Mouse (Mus musculus): ENCODE data around the gene Igf2bp1.

Igf2bp1 gene

GRCm38 (mm10) chr11:96006852-96007515 lies 1.2 kb upstream of the Igf2bp1 start:
- peak; percentile 21 for DNase-seq

- peak; percentile 6 for DNase-seq
These were observed 669 bp upstream of the Igf2bp1 start for GRCm38 (mm10) chr11:96006367-96006851.

GRCm38 (mm10) chr11:96004793-96005402 lies 842 bp downstream of the Igf2bp1 start:
- DNase-seq, result peak; percentile 16

- DNase-seq, result no peak
These were observed 1.6 kb downstream of the Igf2bp1 start for GRCm38 (mm10) chr11:96003969-96004792.

- no peak for DNase-seq
These were observed 2.4 kb downstream of the Igf2bp1 start for GRCm38 (mm10) chr11:96003100-96003900.

GRCm38 (mm10) chr11:95994151-95994550 lies 11.6 kb downstream of the Igf2bp1 start:
- no peak for DNase-seq

GRCm38 (mm10) chr11:95990886-95991708 lies 14.6 kb downstream of the Igf2bp1 start:
- DNase-seq, result no peak

- DNase-seq, result no peak
These were observed 15.3 kb downstream of the Igf2bp1 start for GRCm38 (mm10) chr11:95990431-95990830.

- no peak for DNase-seq
These were observed 15.9 kb downstream of the Igf2bp1 start for GRCm38 (mm10) chr11:95989864-95990263.

- DNase-seq, result no peak
These were observed 17.2 kb downstream of the Igf2bp1 start for GRCm38 (mm10) chr11:95988533-95988932.

GRCm38 (mm10) chr11:95987854-95988447 lies 17.8 kb downstream of the Igf2bp1 start:
- DNase-seq, result no peak

- DNase-seq, result no peak
These were observed 23.3 kb downstream of the Igf2bp1 start for GRCm38 (mm10) chr11:95982475-95982874.

GRCm38 (mm10) chr11:95981804-95982203 lies 23.9 kb downstream of the Igf2bp1 start:
- no peak for DNase-seq

- peak; percentile 64 for DNase-seq
These were observed 24.9 kb downstream of the Igf2bp1 start for GRCm38 (mm10) chr11:95980762-95981418.

GRCm38 (mm10) chr11:95978487-95978886 lies 27.3 kb downstream of the Igf2bp1 start:
- no peak for DNase-seq

- DNase-seq, result no peak
These were observed 29.4 kb downstream of the Igf2bp1 start for GRCm38 (mm10) chr11:95976290-95976689.

GRCm38 (mm10) chr11:95975694-95976093 lies 30.0 kb downstream of the Igf2bp1 start:
- DNase-seq, result no peak

GRCm38 (mm10) chr11:95973187-95973586 lies 32.6 kb downstream of the Igf2bp1 start:
- DNase-seq, result no peak

- DNase-seq, result no peak
These were observed 42.4 kb downstream of the Igf2bp1 start for GRCm38 (mm10) chr11:95963304-95963703.

- peak; percentile 28 for DNase-seq
These were observed 46.6 kb downstream of the Igf2bp1 start for GRCm38 (mm10) chr11:95959152-95959551.

- no peak for DNase-seq
These were observed 47.5 kb downstream of the Igf2bp1 start for GRCm38 (mm10) chr11:95958251-95958650.
